Mouse (Mus musculus) bone marrow, adult 2 months (tissue): ENCODE results near the gene Mypn.

ENCODE experiments used
- CTCF ChIP-seq: fragments of 200-500 bp; IDR thresholded peaks from 2 replicates; pipeline ENCODE4 v1.5.1; 2011; ENCODE audit warnings: low read length, control low read depth; ENCODE audit not compliant: control insufficient read depth, insufficient read depth
- POLR2A ChIP-seq: fragments of 200-500 bp; IDR thresholded peaks from 2 replicates; pipeline ENCODE4 v1.6.1; 2011; ENCODE audit warnings: low read depth, mild to moderate bottlenecking, control low read depth, low read length, borderline replicate concordance; ENCODE audit not compliant: control insufficient read depth

GRCm38 (mm10) chr10:63154226-63154625 is 49.5 kb downstream of the Mypn start:
- no peak for TF ChIP-seq CTCF
- TF ChIP-seq POLR2A: no peak
